Mouse (Mus musculus) ES-E14 (cell line): Measurements from ENCODE around the gene Prm2. TPM values are rescaled to one million over a fixed set of nuclear protein-coding genes. Genes with fewer than 3 reads are reported as not detected.

Experiments used
- DNase-seq: peaks from one replicate; pipeline ENCODE4 v3.0.0-alpha.2; 2013; ENCODE audit warnings: low read depth, low spot score
- H3K27ac ChIP-seq: 2 replicates; pipeline ENCODE4 v1.5.1; 2012; ENCODE audit warnings: low read depth, mild to moderate bottlenecking, low read length, moderate library complexity, mixed read lengths; ENCODE audit not compliant: poor library complexity, insufficient read depth, severe bottlenecking
- H3K36me3 ChIP-seq: 2 replicates; pipeline ENCODE4 v1.6.1; 2012; ENCODE audit warnings: mild to moderate bottlenecking, low read length, moderate library complexity, mixed read lengths; ENCODE audit not compliant: control insufficient read depth, poor library complexity, insufficient read depth, severe bottlenecking
- H3K4me1 ChIP-seq, 2 experiments: fragments of 150-350 bp in 1 of 2; sonication (generic) in 1 of 2; 2 replicates each; pipeline ENCODE4 v1.6.1; 2012; ENCODE audit warnings: low read length in 2 of 2, mild to moderate bottlenecking in 1 of 2, mixed read lengths in 1 of 2; ENCODE audit not compliant: control insufficient read depth in 2 of 2, insufficient read depth in 2 of 2, poor library complexity in 1 of 2
- H3K4me3 ChIP-seq, 2 experiments: fragments of 150-350 bp in 1 of 2; sonication (generic) in 1 of 2; 2 replicates each; pipeline ENCODE4 v1.5.1; 2012; ENCODE audit warnings: low read length in 2 of 2, low read depth in 1 of 2, mild to moderate bottlenecking in 1 of 2, mixed read lengths in 1 of 2; ENCODE audit not compliant: insufficient read depth in 1 of 2, poor library complexity in 1 of 2, severe bottlenecking in 1 of 2
- H3K9ac ChIP-seq: 2 replicates; pipeline ENCODE4 v1.6.1; 2012; ENCODE audit warnings: low read depth, mild to moderate bottlenecking, low read length, mixed read lengths; ENCODE audit not compliant: poor library complexity, insufficient read depth, severe bottlenecking
- H3K9me3 ChIP-seq: fragments of 150-350 bp; sonication (generic); 2 replicates; pipeline ENCODE4 v1.6.1; 2012; ENCODE audit warnings: low read depth, mild to moderate bottlenecking, low read length; ENCODE audit not compliant: control insufficient read depth, insufficient read depth
- CHD2 ChIP-seq: IDR thresholded peaks from 2 replicates; pipeline ENCODE4 v1.6.1; 2014; ENCODE audit warnings: mild to moderate bottlenecking, low read depth, low read length, inconsistent platforms
- HCFC1 ChIP-seq: IDR thresholded peaks from 2 replicates; pipeline ENCODE4 v1.6.1; 2012; ENCODE audit warnings: low read length, inconsistent platforms, borderline replicate concordance; ENCODE audit not compliant: insufficient read depth
- MAFK ChIP-seq: IDR thresholded peaks from 2 replicates; pipeline ENCODE4 v1.6.1; 2014; ENCODE audit warnings: mild to moderate bottlenecking, low read depth, low read length, inconsistent platforms; ENCODE audit not compliant: insufficient read depth
- ZC3H11A ChIP-seq: IDR thresholded peaks from 2 replicates; pipeline ENCODE4 v1.6.1; 2012; ENCODE audit warnings: low read depth, mild to moderate bottlenecking, inconsistent platforms, low read length, borderline replicate concordance
- ZNF384 ChIP-seq: IDR thresholded peaks from 2 replicates; pipeline ENCODE4 v1.6.1; 2012; ENCODE audit warnings: low read depth, low read length, inconsistent platforms
- in situ Hi-C, 2 experiments: fragments of 600-800 bp; cut with MboI; formaldehyde crosslinking; loops; one replicate each; pipeline ENCODE4 v1.15.1; 2025; ENCODE audit warnings: low sequenced_read_pairs in 2 of 2, inconsistent platforms in 1 of 2; ENCODE audit not compliant: unreplicated experiment in 2 of 2
- total RNA-seq: library from RNA; depleted of rRNA; stranded (reverse); fragments of 300-350 nt; gene quantifications from 2 replicates; pipeline ENCODE4 v1.2.3, GENCODE M21; 2012

Gene Prm2
- total RNA-seq, 1 experiment, result not detected

GRCm38 (mm10) chr16:10818579-10819135 lies 22.7 kb upstream of the Prm2 start:
- TF ChIP-seq HCFC1 (no peak), CHD2 (no peak), MAFK (no peak), ZC3H11A (no peak), ZNF384 (no peak)
- Histone ChIP-seq H3K36me3 (no peaks in the 10 kb centered on the region), H3K4me1 (peaks cover 0 to 2% of the 10 kb centered on the region in 2 experiments; a peak in 1 of 4 replicates), H3K27ac (no peak overlapping the region), H3K4me3 (no peak overlapping the region), H3K9me3 (no peaks in the 10 kb centered on the region), H3K9ac (no peak overlapping the region)
- DNase-seq, result no peak
- in situ Hi-C loops, result no loop called here

- in situ Hi-C loops, result no loop called here
- Histone ChIP-seq H3K36me3 (no peaks in the 10 kb centered on the region), H3K9ac (no peak overlapping the region), H3K4me1 (peaks cover 0 to 2% of the 10 kb centered on the region in 2 experiments; a peak in 1 of 4 replicates), H3K27ac (no peak overlapping the region), H3K4me3 (no peak overlapping the region), H3K9me3 (no peaks in the 10 kb centered on the region)
- DNase-seq, result no peak
- no peak for TF ChIP-seq ZNF384
- no peak for TF ChIP-seq ZC3H11A
- TF ChIP-seq CHD2, result no peak
- no peak for TF ChIP-seq MAFK
- no peak for TF ChIP-seq HCFC1
Observed at GRCm38 (mm10) chr16:10814864-10815263, 18.9 kb upstream of the Prm2 start.

GRCm38 (mm10) chr16:10813726-10814125 lies 17.8 kb upstream of the Prm2 start:
- H3K9ac ChIP-seq, result no peak overlapping the region
- in situ Hi-C loops, result no loop called here
- no peak for TF ChIP-seq ZC3H11A
- TF ChIP-seq CHD2, result no peak
- TF ChIP-seq ZNF384, result no peak
- no peak for TF ChIP-seq HCFC1
- no peak for TF ChIP-seq MAFK
- H3K9me3 ChIP-seq, result no peaks in the 10 kb centered on the region
- H3K27ac ChIP-seq, result no peak overlapping the region
- no peaks in the 10 kb centered on the region for H3K36me3 ChIP-seq
- H3K4me3 ChIP-seq, result no peak overlapping the region
- H3K4me1 ChIP-seq, result peaks cover 0 to 2% of the 10 kb centered on the region in 2 experiments; a peak in 1 of 4 replicates
- no peak for DNase-seq

- no peak within 1 kb of the TSS for H3K9ac ChIP-seq
- DNase-seq, result no peak
- H3K4me3 ChIP-seq, result no peak within 1 kb of the TSS
- in situ Hi-C loops, result no loop called here
- no peaks in the 10 kb centered on the region for H3K9me3 ChIP-seq
- H3K36me3 ChIP-seq, result no peaks in the 10 kb centered on the region
- TF ChIP-seq HCFC1 (no peak), CHD2 (no peak), ZC3H11A (no peak), MAFK (no peak), ZNF384 (no peak)
- H3K4me1 ChIP-seq, result peaks cover 0 to 2% of the 10 kb centered on the region in 2 experiments; a peak in 1 of 4 replicates
- H3K27ac ChIP-seq, result no peak within 1 kb of the TSS
Observed at GRCm38 (mm10) chr16:10812865-10813371, 17.0 kb upstream of the Prm2 start, which contains the start of gene Gm11172. TSS of gene Gm11172 (plus strand) at chr16:10812915.

- TF ChIP-seq ZNF384 (no peak), HCFC1 (no peak), ZC3H11A (no peak), MAFK (no peak)
- Histone ChIP-seq H3K9ac (no peak overlapping the region), H3K4me3 (no peak overlapping the region), H3K4me1 (peaks cover 0 to 2% of the 10 kb centered on the region in 2 experiments; a peak in 1 of 4 replicates), H3K36me3 (no peaks in the 10 kb centered on the region), H3K27ac (no peak overlapping the region), H3K9me3 (no peaks in the 10 kb centered on the region)
- in situ Hi-C loops, result no loop called here
- no peak for DNase-seq
Observed at GRCm38 (mm10) chr16:10810376-10810775, 14.4 kb upstream of the Prm2 start.
